9 mouse cellular contexts compared by ENCODE assay signal in genomic region chr7:113197161-113197775, GRCm38 (mm10). TPM values are rescaled to one million over a fixed set of nuclear protein-coding genes. Genes with fewer than 3 reads are reported as not detected.
DNase-seq lines count a peak whose midpoint lies in the region; ATAC-seq lines count a peak whose summit lies in the region.
"Had no signal": no experiment of that assay in that cellular context is flagged by ENCODE, and none has a peak within 500 bp of the region (broad histone marks: within the 10 kb centered on the region; RNA-seq: fewer than 3 reads in every experiment).

No protein-coding gene starts in this region.

- peak; percentile 65 for DNase-seq in thymus, postnatal 0 days (ENCODE audit: low spot score)
- no peak for DNase-seq in thymus, adult 18-20 months
- DNase-seq in lung, postnatal 10 days, result peak; percentile 21
- DNase-seq in thymus, postnatal 4 days, result peak; percentile 38
- DNase-seq in left cerebral cortex, adult 9 months (ENCODE audit: low spot score in 2 of 2), result no peak
- no peak for DNase-seq in left cerebral cortex, postnatal 14 days (ENCODE audit: low spot score in 2 of 2)
- no peak for DNase-seq in layer of hippocampus, postnatal 14 days (ENCODE audit: low spot score in 2 of 2)
- DNase-seq: cerebellum, adult 11-12 months had no signal

- 0 out of 2 replicates have a peak, but pooled peaks have one; percentile 35 for ATAC-seq in erythroblast, adult 5-6 weeks (replicated peaks; ENCODE audit: low FRiP score, poor library complexity, severe bottlenecking)

- intact Hi-C loops in left cerebral cortex, postnatal 14 days (cut with DNase I), result no loop called here

RNA-seq across cellular contexts. Expression of gene Arntl, which starts 10.0 kb away (rescaled TPM):
- polyA plus RNA-seq in thymus, postnatal 0 days (2015; fragmentation: Nextera tagmentation; extraction: Ambion mirVana), result 44.0 and 44.4 TPM in 2 replicates
- 0.38 and 5.0 TPM in 2 replicates for total RNA-seq in erythroblast, adult 5-6 weeks (2015; ENCODE audit: low replicate concordance)
- 1.5 and 2.5 TPM in 2 replicates for total RNA-seq in erythroblast, adult 5-6 weeks (2017; ENCODE audit: low replicate concordance)
- 10 to 100 TPM; 29.9 to 33.2 TPM for total RNA-seq in left cerebral cortex, postnatal 14 days (2021)
- total RNA-seq in layer of hippocampus, postnatal 14 days (2021), result 10 to 100 TPM; 23.5 to 28.6 TPM

Comparison
In these comparisons a context has a peak if more than half of its experiments do, and no peak if none do; other contexts are left out.
1. DNase-seq: peak in thymus, postnatal 0 days (single experiment), lung, postnatal 10 days (single experiment) and thymus, postnatal 4 days (single experiment); none in thymus, adult 18-20 months (0 of 2), left cerebral cortex, adult 9 months (0 of 2), left cerebral cortex, postnatal 14 days (0 of 2) and layer of hippocampus, postnatal 14 days (0 of 2).
2. RNA of gene Arntl, which starts 10.0 kb away (total RNA-seq): 29.9 to 33.2 TPM in left cerebral cortex, postnatal 14 days and 23.5 to 28.6 TPM in layer of hippocampus, postnatal 14 days; 0.38 to 5.0 TPM in erythroblast, adult 5-6 weeks; every median in the first group is over 4 times any median in the second.